Mouse (Mus musculus): ENCODE results near the gene Papola. TPM values are rescaled to one million over a fixed set of nuclear protein-coding genes. Genes with fewer than 3 reads are reported as not detected.

Papola gene
- 95.9 and 131 TPM in 2 replicates for total RNA-seq (2012; rRNA removed)

GRCm38 (mm10) chr12:105784196-105784999, at the start of gene Papola:
TSS of gene Papola (plus strand) at chr12:105784694.
- peak within 1 kb of the TSS; percentile 94 to 100 for H3K4me3 ChIP-seq (ENCODE audit: insufficient read depth in 1 of 2, low read depth in 1 of 2, low read length in 2 of 2, poor library complexity in 1 of 2, severe bottlenecking in 1 of 2)
- H3K9me3 ChIP-seq (ENCODE audit: control insufficient read depth, insufficient read depth, low read depth, low read length), result no peaks in the 10 kb centered on the region
- H3K27ac ChIP-seq (ENCODE audit: insufficient read depth, low read depth, low read length, poor library complexity, severe bottlenecking), result peak within 1 kb of the TSS; percentile 99
- peaks cover 5% of the 10 kb centered on the region; the same call in 1 of the 2 replicates for H3K36me3 ChIP-seq (ENCODE audit: control insufficient read depth, insufficient read depth, low read length, poor library complexity, severe bottlenecking)
- peak within 1 kb of the TSS; percentile 100 for H3K9ac ChIP-seq (ENCODE audit: insufficient read depth, low read depth, low read length, poor library complexity, severe bottlenecking)
- in situ Hi-C loops (cut with MboI; ENCODE audit: low sequenced_read_pairs in 2 of 2, unreplicated experiment in 2 of 2), result no loop called here
- DNase-seq (ENCODE audit: low read depth, low spot score), result peak; percentile 70
- TF ChIP-seq ZNF384 (IDR thresholded peaks at IDR 0.05; ENCODE audit: low read depth, low read length), result no peak
- peak; percentile 93 for TF ChIP-seq HCFC1 (IDR thresholded peaks at IDR 0.05; ENCODE audit: borderline replicate concordance, insufficient read depth, low read length)
- peaks cover 1 to 6% of the 10 kb centered on the region in 2 experiments; a peak in 2 of 4 replicates for H3K4me1 ChIP-seq (ENCODE audit: control insufficient read depth in 2 of 2, insufficient read depth in 2 of 2, low read length in 2 of 2, poor library complexity in 1 of 2)

GRCm38 (mm10) chr12:105735226-105735888, 49.1 kb upstream of the Papola start:
- DNase-seq (ENCODE audit: low read depth, low spot score), result no peak
- Histone ChIP-seq H3K9me3 (ENCODE audit: control insufficient read depth, insufficient read depth, low read depth, low read length) (no peaks in the 10 kb centered on the region), H3K9ac (ENCODE audit: insufficient read depth, low read depth, low read length, poor library complexity, severe bottlenecking) (no peak overlapping the region), H3K27ac (ENCODE audit: insufficient read depth, low read depth, low read length, poor library complexity, severe bottlenecking) (peak overlapping the region; percentile 83), H3K4me1 (ENCODE audit: control insufficient read depth in 2 of 2, insufficient read depth in 2 of 2, low read length in 2 of 2, poor library complexity in 1 of 2) (peaks cover 6 to 28% of the 10 kb centered on the region in 2 experiments; a peak in 3 of 4 replicates), H3K36me3 (ENCODE audit: control insufficient read depth, insufficient read depth, low read length, poor library complexity, severe bottlenecking) (no peaks in the 10 kb centered on the region), H3K4me3 (ENCODE audit: insufficient read depth in 1 of 2, low read depth in 1 of 2, low read length in 2 of 2, poor library complexity in 1 of 2, severe bottlenecking in 1 of 2) (no peak overlapping the region)
- in situ Hi-C loops (cut with MboI; ENCODE audit: low sequenced_read_pairs in 2 of 2, unreplicated experiment in 2 of 2), result no loop called here
- TF ChIP-seq ZC3H11A (IDR thresholded peaks at IDR 0.05; ENCODE audit: borderline replicate concordance, low read depth, low read length), result no peak
- TF ChIP-seq HCFC1 (IDR thresholded peaks at IDR 0.05; ENCODE audit: borderline replicate concordance, insufficient read depth, low read length), result no peak
- no peak for TF ChIP-seq MAFK (IDR thresholded peaks at IDR 0.05; ENCODE audit: insufficient read depth, low read depth, low read length)
- TF ChIP-seq ZNF384 (IDR thresholded peaks at IDR 0.05; ENCODE audit: low read depth, low read length), result no peak
- no peak for TF ChIP-seq CHD2 (IDR thresholded peaks at IDR 0.05; ENCODE audit: low read depth, low read length)

GRCm38 (mm10) chr12:105735889-105736251, 48.6 kb upstream of the Papola start:
- Histone ChIP-seq H3K4me3 (ENCODE audit: insufficient read depth in 1 of 2, low read depth in 1 of 2, low read length in 2 of 2, poor library complexity in 1 of 2, severe bottlenecking in 1 of 2) (no peak overlapping the region), H3K9ac (ENCODE audit: insufficient read depth, low read depth, low read length, poor library complexity, severe bottlenecking) (no peak overlapping the region), H3K4me1 (ENCODE audit: control insufficient read depth in 2 of 2, insufficient read depth in 2 of 2, low read length in 2 of 2, poor library complexity in 1 of 2) (peaks cover 6 to 26% of the 10 kb centered on the region in 2 experiments; a peak in 3 of 4 replicates), H3K27ac (ENCODE audit: insufficient read depth, low read depth, low read length, poor library complexity, severe bottlenecking) (peak overlapping the region; percentile 83), H3K9me3 (ENCODE audit: control insufficient read depth, insufficient read depth, low read depth, low read length) (no peaks in the 10 kb centered on the region), H3K36me3 (ENCODE audit: control insufficient read depth, insufficient read depth, low read length, poor library complexity, severe bottlenecking) (no peaks in the 10 kb centered on the region; the same call in 1 of the 2 replicates)
- no peak for TF ChIP-seq HCFC1 (IDR thresholded peaks at IDR 0.05; ENCODE audit: borderline replicate concordance, insufficient read depth, low read length)
- in situ Hi-C loops (cut with MboI; ENCODE audit: low sequenced_read_pairs in 2 of 2, unreplicated experiment in 2 of 2), result no loop called here
- DNase-seq (ENCODE audit: low read depth, low spot score), result no peak

- H3K36me3 ChIP-seq (ENCODE audit: control insufficient read depth, insufficient read depth, low read length, poor library complexity, severe bottlenecking), result no peaks in the 10 kb centered on the region; the same call in 1 of the 2 replicates
- no peaks in the 10 kb centered on the region for H3K9me3 ChIP-seq (ENCODE audit: control insufficient read depth, insufficient read depth, low read depth, low read length)
- H3K9ac ChIP-seq (ENCODE audit: insufficient read depth, low read depth, low read length, poor library complexity, severe bottlenecking), result no peak overlapping the region
- no peak for TF ChIP-seq ZNF384 (IDR thresholded peaks at IDR 0.05; ENCODE audit: low read depth, low read length)
- TF ChIP-seq CHD2 (IDR thresholded peaks at IDR 0.05; ENCODE audit: low read depth, low read length), result no peak
- peaks cover 4 to 24% of the 10 kb centered on the region in 2 experiments; a peak in 3 of 4 replicates for H3K4me1 ChIP-seq (ENCODE audit: control insufficient read depth in 2 of 2, insufficient read depth in 2 of 2, low read length in 2 of 2, poor library complexity in 1 of 2)
- DNase-seq (ENCODE audit: low read depth, low spot score), result no peak
- no peak overlapping the region for H3K4me3 ChIP-seq (ENCODE audit: insufficient read depth in 1 of 2, low read depth in 1 of 2, low read length in 2 of 2, poor library complexity in 1 of 2, severe bottlenecking in 1 of 2)
- H3K27ac ChIP-seq (ENCODE audit: insufficient read depth, low read depth, low read length, poor library complexity, severe bottlenecking), result peak overlapping the region; percentile 23; the same call in 1 of the 2 replicates
- in situ Hi-C loops (cut with MboI; ENCODE audit: low sequenced_read_pairs in 2 of 2, unreplicated experiment in 2 of 2), result no loop called here
These were observed 46.0 kb upstream of the Papola start for GRCm38 (mm10) chr12:105738316-105739096.
